Mouse (Mus musculus): ENCODE data around the gene Shisa5.

GRCm38 (mm10) chr9:109000726-109001125, 37.6 kb upstream of the Shisa5 start:
- TF ChIP-seq CTCF (IDR thresholded peaks at IDR 0.05; ENCODE audit: low read depth, low read length) (peak; percentile 97), GATA1 (IDR thresholded peaks at IDR 0.05; ENCODE audit: borderline replicate concordance, low read length) (no peak), GATA2 (IDR thresholded peaks at IDR 0.05; ENCODE audit: borderline replicate concordance, low read depth, low read length) (no peak), POLR2AphosphoS5 (IDR thresholded peaks at IDR 0.05; ENCODE audit: insufficient replicate concordance, low read depth, low read length) (no peak)

Measured in G1E (cell line).